Mouse (Mus musculus) Patski (cell line): ENCODE measurements around the gene Tchhl1. TPM values are rescaled to one million over a fixed set of nuclear protein-coding genes. Genes with fewer than 3 reads are reported as not detected.

Experiments used
- ATAC-seq: fragments of 100-300 bp; one replicate; pipeline ENCODE4 v1.8.0; 2021
- CTCF ChIA-PET: fragments of 350-600 bp; sonication (Branson Sonifier 250); formaldehyde crosslinking; loops from one replicate; lab custom pipeline; 2022; ENCODE audit warnings: inconsistent platforms; lab: Charles Lee
- POLR2A ChIA-PET: fragments of 350-600 bp; sonication (Branson Sonifier 250); formaldehyde crosslinking; loops from one replicate; lab custom pipeline; 2022; ENCODE audit warnings: antibody characterized with exemption, inconsistent platforms; lab: Charles Lee
- DNase-seq: peaks from one replicate; pipeline ENCODE4 v3.0.0-alpha.2; 2011; ENCODE audit warnings: low read depth, low spot score
- H3K27me3 ChIP-seq: fragments of 371-371 bp; one replicate; pipeline ENCODE4 v1.5.1; 2021
- CTCF ChIP-seq: fragments of 100-300 bp; IDR thresholded peaks from one replicate; pipeline ENCODE4 v1.5.1; 2021
- in situ Hi-C: fragments of 300-500 bp; cut with MboI; formaldehyde crosslinking; loops from 3 replicates; pipeline ENCODE4 v1.11.1; 2018; ENCODE audit warnings: low pct_unique_long_range_greater_than_20kb, mixed read lengths
- polyA plus RNA-seq: library from polyadenylated mRNA; unstranded; gene quantifications from one replicate; pipeline ENCODE4 v1.2.3, GENCODE M21; 2021

The Tchhl1 gene
- polyA plus RNA-seq, 1 experiment from 2014 or later, result 0.03 TPM

DNA sequence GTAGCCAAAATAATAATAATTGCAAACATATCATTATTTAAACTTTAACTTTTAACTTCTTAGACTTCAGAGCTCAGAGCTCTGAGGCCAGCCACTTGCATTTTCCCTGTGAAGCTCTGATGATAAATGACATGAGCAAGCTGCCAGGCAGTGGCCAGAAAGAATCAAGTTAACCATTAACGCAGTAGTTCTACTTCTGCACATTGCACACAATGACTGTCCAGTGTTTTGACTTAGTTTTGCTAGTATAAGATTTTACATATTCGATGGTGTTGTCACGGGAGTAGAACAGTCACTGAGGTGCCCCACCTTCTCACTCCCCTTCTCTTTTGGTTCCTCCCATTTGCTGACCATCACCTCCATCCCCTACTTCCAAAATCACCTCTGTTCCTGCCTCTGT is 28.6 kb downstream of the Tchhl1 start:
- ChIA-PET CTCF (interaction anchor here (1.0 to 11.9 kb wide), 7 partner anchors 12 to 136 kb away, joined by 3 to 225 read pairs (median 8); partner anchors contain the start of gene S100a11), POLR2A (interaction anchor here (1.5 kb wide), 1 partner anchor 24 kb away, joined by 3 read pairs; no protein-coding TSS in a partner anchor)
- peak; percentile 51 for ATAC-seq
- in situ Hi-C loops, result no loop called here
- no peak for TF ChIP-seq CTCF
- DNase-seq, result peak; percentile 53
- H3K27me3 ChIP-seq, result no peaks in the 10 kb centered on the region

DNA sequence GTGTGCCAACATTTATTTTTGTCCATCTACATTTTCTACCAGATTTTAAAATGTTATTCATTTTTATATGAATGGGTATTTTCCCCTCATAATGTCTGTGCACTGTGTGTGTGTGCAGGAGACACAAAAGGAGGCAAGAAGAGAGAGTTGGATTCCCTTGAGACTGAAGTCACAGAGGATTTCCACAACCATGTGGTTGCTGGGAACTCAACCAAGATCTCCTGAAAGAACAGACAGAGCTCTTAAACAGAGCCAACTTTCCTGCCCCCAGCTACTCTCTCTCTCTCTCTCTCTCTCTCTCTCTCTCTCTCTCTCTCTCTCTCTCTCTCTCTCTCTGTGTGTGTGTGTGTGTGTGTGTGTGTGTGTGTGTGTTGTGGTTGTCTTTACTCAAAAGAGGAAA is 30.6 kb downstream of the Tchhl1 start:
- no peaks in the 10 kb centered on the region for H3K27me3 ChIP-seq
- DNase-seq (no peak), ATAC-seq (no peak)
- ChIA-PET CTCF (interaction anchor here (0.8 to 11.9 kb wide), 6 partner anchors 15 to 137 kb away, joined by 3 to 225 read pairs (median 8); partner anchors contain the start of gene S100a11), POLR2A (no interaction called here)
- no peak for TF ChIP-seq CTCF
- in situ Hi-C loops, result no loop called here

DNA sequence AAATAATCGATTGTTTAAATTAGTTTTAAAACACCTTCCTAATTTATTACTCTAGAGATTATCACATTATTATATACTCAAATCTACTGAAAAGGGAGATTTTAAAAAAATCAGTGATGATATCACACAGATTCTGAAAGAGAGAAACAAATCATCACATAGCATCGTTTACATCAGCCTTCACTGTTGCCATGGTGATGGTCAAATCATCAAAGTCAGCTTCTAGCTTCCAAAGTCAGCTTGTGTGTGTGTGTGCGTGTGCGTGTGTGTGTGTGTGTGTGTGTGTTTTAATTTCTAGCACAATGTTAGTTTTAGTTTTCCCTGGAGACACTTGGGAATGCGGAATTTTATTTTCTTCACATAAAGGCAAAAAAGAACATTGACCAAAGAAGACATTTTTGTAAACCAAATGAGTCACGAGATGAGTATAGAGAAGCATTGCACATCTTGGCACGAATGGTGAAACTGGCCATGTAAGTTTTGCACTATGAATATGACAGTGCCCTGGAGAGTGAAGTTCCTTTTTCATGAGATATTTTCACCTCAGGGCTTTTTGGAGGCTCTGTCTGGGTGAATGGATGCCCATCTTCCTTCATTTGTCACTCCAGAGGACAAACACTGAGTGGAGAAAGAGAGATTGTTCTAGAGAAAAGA is 36.1 kb downstream of the Tchhl1 start:
- no peaks in the 10 kb centered on the region for H3K27me3 ChIP-seq
- DNase-seq (no peak), ATAC-seq (no peak)
- in situ Hi-C loops, result no loop called here
- POLR2A ChIA-PET, result no interaction called here
- no peak for TF ChIP-seq CTCF
- CTCF ChIA-PET, result interaction anchor here (0.9 to 22.8 kb wide), 4 partner anchors 8 to 85 kb away, joined by 3 to 225 read pairs (median 4); partner anchors contain the start of gene S100a11

DNA sequence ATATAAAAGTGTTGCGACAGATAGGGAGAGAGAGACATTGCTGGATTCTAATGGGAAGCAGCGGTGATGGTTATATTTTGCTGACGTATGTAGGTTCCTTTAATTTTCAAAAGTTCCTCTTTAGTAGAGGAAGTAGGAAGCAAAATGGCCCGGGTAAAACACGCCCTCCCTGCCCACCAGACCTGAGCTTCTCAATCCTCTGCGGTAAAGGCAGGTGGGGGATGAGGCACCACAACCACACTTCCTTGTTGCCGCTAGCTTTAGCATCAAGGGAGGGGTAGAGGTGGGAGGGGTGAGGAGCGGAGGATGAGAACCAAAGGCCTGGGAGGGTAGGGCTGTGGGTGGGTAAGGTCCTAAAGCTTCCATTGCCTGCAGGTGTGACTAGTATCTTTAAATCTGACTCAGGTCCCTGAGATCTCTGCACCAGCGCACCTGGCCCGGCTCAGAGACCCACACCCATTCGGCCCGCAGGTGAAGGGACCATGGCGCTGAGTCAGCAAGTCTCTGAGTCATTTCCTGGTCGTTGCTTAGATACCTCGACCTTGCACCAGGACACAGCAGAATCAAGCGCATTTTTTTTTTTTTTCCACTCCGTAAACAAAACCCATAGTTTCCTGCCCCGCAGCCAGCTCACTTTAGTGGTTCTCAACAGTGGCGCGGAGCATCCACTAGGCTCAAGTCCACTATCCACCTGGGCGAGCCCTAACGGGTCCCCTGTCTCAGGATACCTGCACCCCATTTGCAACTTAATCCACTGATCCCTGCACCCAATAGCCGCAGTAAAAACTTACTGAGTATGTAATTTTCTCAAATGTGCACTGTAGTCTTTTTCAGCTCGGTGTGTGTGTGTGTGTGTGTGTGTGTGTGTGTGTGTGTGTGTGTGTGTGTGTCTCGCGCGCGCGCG is 37.7 kb downstream of the Tchhl1 start:
- in situ Hi-C loops, result no loop called here
- DNase-seq (no peak), ATAC-seq (peak; percentile 75)
- ChIA-PET POLR2A (no interaction called here), CTCF (interaction anchor here (1.5 to 22.8 kb wide), 2 partner anchors 9 to 84 kb away, joined by 4 to 225 read pairs; no protein-coding TSS in a partner anchor)
- no peaks in the 10 kb centered on the region for H3K27me3 ChIP-seq
- TF ChIP-seq CTCF, result no peak

DNA sequence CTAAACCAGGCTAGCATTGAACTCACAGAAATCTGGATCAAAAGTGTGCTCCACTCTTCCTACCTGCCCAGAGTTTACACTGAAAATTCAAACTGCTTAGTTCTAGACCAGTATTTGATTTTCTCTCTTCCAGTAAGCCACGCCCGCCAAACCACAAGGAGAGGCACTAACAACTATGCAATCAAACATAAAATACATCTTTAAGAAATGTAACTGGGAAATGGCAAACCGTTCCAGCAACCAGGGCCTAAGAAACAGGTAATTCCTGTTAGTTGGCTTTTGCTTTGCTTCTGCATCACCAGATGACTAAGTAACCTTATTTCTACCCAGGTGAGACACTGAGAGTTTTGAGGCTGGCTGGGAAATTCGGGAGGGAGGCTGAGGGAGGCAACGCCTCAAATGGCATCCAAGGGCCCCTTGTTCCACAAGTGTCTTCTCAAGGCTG is 38.3 kb downstream of the Tchhl1 start:
- TF ChIP-seq CTCF, result no peak
- ATAC-seq, result no peak
- in situ Hi-C loops, result no loop called here
- POLR2A ChIA-PET, result no interaction called here
- no peaks in the 10 kb centered on the region for H3K27me3 ChIP-seq
- CTCF ChIA-PET, result interaction anchor here (22.8 kb wide), 1 partner anchor 10 kb away, joined by 225 read pairs; no protein-coding TSS in a partner anchor
- no peak for DNase-seq

DNA sequence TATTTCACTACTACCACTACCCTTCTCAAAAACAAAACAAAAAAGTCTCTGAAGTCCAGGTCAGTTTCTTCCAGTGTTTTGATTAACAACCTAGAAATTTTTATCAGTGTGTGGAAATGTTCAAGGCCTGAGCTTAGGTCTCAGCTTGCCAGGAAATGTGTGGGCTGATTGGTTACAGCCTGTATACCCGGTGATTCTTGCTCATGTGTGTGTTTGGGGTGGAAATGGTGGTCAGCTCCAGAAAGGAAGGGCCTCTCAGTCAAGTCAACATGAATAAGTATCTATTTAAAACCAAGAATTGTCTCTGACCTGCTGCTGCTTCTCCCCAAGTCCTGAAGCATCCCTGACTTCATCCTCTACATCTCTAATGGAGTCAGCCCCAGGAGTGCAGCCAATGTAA is 40.7 kb downstream of the Tchhl1 start:
- TF ChIP-seq CTCF, result no peak
- DNase-seq, result no peak
- POLR2A ChIA-PET, result no interaction called here
- CTCF ChIA-PET, result interaction anchor here (1.0 to 22.8 kb wide), 4 partner anchors 9 to 13 kb away, joined by 3 to 225 read pairs (median 4); partner anchors contain the start of gene S100a11
- no peak for ATAC-seq
- no peaks in the 10 kb centered on the region for H3K27me3 ChIP-seq
- in situ Hi-C loops, result no loop called here

DNA sequence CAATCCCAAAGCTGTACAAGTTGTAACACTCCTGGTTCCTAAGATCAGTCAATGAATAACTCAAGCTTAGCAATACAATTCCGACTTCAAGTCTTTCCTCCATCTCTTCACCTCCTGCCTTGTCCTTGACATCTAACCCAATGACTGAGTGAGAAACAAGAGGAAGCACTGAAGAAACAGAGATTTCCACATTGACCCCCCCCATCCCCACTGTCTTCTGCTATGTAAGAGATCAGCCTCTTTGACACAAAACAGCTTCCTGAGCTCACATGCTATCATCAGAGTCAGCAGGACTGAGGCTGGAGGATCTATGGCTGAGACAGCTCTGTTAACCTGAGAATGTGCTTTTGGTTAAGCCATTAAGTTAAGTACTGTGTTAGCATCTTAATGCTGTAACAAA is 42.5 kb downstream of the Tchhl1 start:
- ChIA-PET POLR2A (no interaction called here), CTCF (interaction anchor here (1.0 to 22.8 kb wide), 5 partner anchors 9 to 83 kb away, joined by 3 to 225 read pairs (median 4); partner anchors contain the start of gene S100a11)
- TF ChIP-seq CTCF, result no peak
- in situ Hi-C loops, result no loop called here
- DNase-seq (no peak), ATAC-seq (no peak)
- H3K27me3 ChIP-seq, result no peaks in the 10 kb centered on the region

DNA sequence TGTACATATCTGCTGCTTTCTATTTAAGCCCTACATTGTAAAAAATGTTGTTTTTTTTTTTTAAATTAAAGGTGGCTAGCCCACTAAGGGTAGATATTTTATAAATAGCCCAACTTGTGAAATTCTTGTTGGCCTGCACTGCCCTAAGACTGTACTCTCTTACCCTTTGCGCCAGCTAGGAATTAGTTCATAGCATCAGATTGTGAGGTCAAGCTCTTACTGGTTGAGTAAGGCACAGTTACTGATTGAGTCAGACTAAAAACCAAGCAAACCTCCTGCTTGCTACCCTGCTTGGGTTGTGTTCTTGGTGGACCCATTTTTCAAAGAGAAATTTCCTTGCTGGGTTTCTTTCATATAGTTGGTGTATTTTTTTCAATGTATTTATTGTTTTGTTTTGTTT is 43.2 kb downstream of the Tchhl1 start:
- ChIA-PET CTCF (interaction anchor here (1.1 to 22.8 kb wide), 4 partner anchors 8 to 25 kb away, joined by 3 to 225 read pairs (median 4); no protein-coding TSS in a partner anchor), POLR2A (interaction anchor here (0.7 kb wide), 2 partner anchors 9 to 17 kb away, joined by 3 read pairs; no protein-coding TSS in a partner anchor)
- in situ Hi-C loops, result no loop called here
- no peak for TF ChIP-seq CTCF
- no peaks in the 10 kb centered on the region for H3K27me3 ChIP-seq
- DNase-seq (no peak), ATAC-seq (no peak)

DNA sequence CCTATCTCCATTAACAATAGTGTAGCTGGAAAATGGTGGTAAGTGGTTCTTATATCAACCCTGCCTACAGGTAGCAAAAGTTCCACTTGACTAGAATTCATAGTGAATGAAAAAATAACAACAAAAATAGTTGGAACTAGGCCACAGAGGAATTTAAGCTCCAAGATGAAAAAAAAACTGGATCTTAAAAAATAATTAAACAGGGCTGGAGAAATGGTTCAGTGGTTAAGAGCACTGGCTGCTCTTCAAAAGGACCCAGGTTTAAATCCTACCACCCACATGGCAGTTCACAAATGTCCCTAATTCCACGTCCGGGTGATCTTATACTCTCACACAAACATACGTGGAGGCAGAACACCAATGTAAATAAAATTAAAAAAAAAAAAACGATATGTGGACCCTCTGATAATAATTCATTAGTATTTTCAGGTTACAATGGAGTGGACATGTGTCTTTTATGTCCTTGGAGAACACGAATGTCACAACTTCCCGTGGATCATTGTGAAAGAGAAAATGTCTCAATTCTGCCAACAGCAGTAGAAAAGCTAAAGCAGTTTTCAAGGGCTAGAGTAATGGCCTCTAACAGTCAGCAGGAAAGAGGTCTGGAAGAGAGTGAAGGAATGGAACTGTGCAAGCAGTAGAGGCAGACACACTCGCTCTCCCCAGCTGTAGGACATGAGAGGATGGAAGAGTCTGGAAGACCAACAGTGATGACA is 44.0 kb downstream of the Tchhl1 start:
- CTCF ChIA-PET, result interaction anchor here (1.1 to 22.8 kb wide), 3 partner anchors 8 to 81 kb away, joined by 3 to 225 read pairs (median 3); no protein-coding TSS in a partner anchor
- DNase-seq, result no peak
- no peaks in the 10 kb centered on the region for H3K27me3 ChIP-seq
- TF ChIP-seq CTCF, result no peak
- in situ Hi-C loops, result no loop called here
- POLR2A ChIA-PET, result interaction anchor here (0.7 kb wide), 2 partner anchors 8 to 18 kb away, joined by 3 read pairs; no protein-coding TSS in a partner anchor
- no peak for ATAC-seq
